Mouse (Mus musculus) lung, postnatal 0 days (tissue): ENCODE results near the gene 1700001L19Rik.

Experiments
- CTCF ChIP-seq: IDR thresholded peaks from 2 replicates; pipeline ENCODE4 v1.5.1; 2016; ENCODE audit warnings: antibody characterized with exemption, mild to moderate bottlenecking
- EP300 ChIP-seq: IDR thresholded peaks from 2 replicates; pipeline ENCODE4 v1.6.1; 2016; ENCODE audit warnings: antibody characterized with exemption, mild to moderate bottlenecking, control low read depth

DNA sequence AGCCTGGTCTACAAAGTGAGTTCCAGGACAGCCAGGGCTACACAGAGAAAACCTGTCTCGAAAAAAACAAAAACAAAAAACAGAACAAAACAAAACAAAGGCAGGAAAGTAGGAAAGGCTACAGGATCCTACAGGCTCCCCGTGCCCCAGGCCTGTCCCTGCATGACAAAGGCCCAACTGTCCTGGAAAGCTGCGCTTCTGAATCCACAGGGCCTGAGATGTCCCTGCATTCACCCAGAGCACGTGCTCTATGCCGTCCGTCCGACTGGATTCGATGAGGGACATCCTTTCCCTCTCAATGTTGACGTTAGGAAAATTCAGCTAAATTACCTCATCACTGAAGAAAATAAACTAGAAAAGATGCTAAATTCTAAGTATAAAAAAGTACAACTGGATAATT lies 29.1 kb upstream of the 1700001L19Rik start:
- TF ChIP-seq CTCF = no peak
- TF ChIP-seq EP300 = no peak
